ENCODE assay signal across 10 mouse cellular contexts in the genomic region with DNA sequence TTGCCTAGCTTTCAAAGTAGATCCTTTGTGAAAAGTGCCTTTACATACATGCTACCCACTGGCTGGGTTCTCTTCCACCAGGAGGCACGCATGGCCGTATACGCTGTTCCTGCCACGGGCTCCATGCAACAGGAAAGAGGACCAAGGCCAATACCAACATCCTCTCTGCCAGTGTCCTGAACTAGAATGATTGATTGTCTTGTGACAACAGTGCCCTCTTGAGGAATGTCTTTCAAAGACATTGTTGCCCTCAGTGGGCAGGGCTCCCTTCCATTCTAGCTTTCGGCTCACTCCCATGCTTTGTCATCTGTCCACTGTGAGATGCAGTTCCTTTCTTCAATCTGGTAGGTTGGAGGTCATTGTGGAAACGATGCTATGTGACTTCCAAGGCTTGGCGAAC. TPM values are rescaled to one million over a fixed set of nuclear protein-coding genes. Genes with fewer than 3 reads are reported as not detected.
DNase-seq lines count a peak whose midpoint lies in the region; ATAC-seq and TF ChIP-seq lines count a peak whose summit lies in the region.
"Had no signal": no experiment of that assay in that cellular context is flagged by ENCODE, and none has a peak within 500 bp of the region (broad histone marks: within the 10 kb centered on the region; RNA-seq: fewer than 3 reads in every experiment).

No protein-coding gene starts in this region.

- peak; percentile 38 for DNase-seq in CD4-positive, CD25-positive, alpha-beta regulatory T cell, adult 2 months (ENCODE audit: low read depth, low spot score)
- DNase-seq in hindbrain, postnatal 0 days (ENCODE audit: low spot score) = peak; percentile 64
- DNase-seq in hindbrain, embryonic 10.5 days (ENCODE audit: low spot score) = no peak
- peak; percentile 24 for DNase-seq in right cerebral cortex, adult 18-20 months
- DNase-seq in right cerebral cortex, adult 2 months (ENCODE audit: low spot score in 2 of 2) = no peak
- peak; percentile 59 for DNase-seq in retina, postnatal 1 day
- no peak for DNase-seq in urinary bladder, adult 2 months (ENCODE audit: low spot score)

- no peaks in the 10 kb centered on the region for H3K9me3 ChIP-seq in hindbrain, postnatal 0 days (ENCODE audit: low read length)
- H3K9me3 ChIP-seq in hindbrain, embryonic 10.5 days = no peaks in the 10 kb centered on the region
- H3K9me3 ChIP-seq: heart, embryonic 13.5 days; neural tube, embryonic 15.5 days had no signal

- H3K4me1 ChIP-seq in hindbrain, postnatal 0 days (ENCODE audit: insufficient read depth, low read length) = no peaks in the 10 kb centered on the region
- peaks cover 12% of the 10 kb centered on the region; the same call in 1 of the 2 replicates for H3K4me1 ChIP-seq in hindbrain, embryonic 10.5 days (replicated peaks)
- H3K4me1 ChIP-seq: neural tube, embryonic 15.5 days had no signal

- H3K36me3 ChIP-seq in hindbrain, postnatal 0 days (ENCODE audit: insufficient read depth, low read length) = no peaks in the 10 kb centered on the region
- H3K36me3 ChIP-seq in hindbrain, embryonic 10.5 days = no peaks in the 10 kb centered on the region
- H3K36me3 ChIP-seq: heart, embryonic 13.5 days; neural tube, embryonic 15.5 days had no signal

- H3K4me3 ChIP-seq in hindbrain, postnatal 0 days (ENCODE audit: low read length) = no peak overlapping the region
- H3K4me3 ChIP-seq in hindbrain, embryonic 10.5 days = no peak overlapping the region
- H3K4me3 ChIP-seq: heart, embryonic 13.5 days; neural tube, embryonic 15.5 days had no signal

- H3K4me2 ChIP-seq in hindbrain, postnatal 0 days (ENCODE audit: low read depth, low read length) = no peak overlapping the region
- H3K4me2 ChIP-seq: heart, embryonic 13.5 days; neural tube, embryonic 15.5 days had no signal

- H3K27ac ChIP-seq in hindbrain, postnatal 0 days = no peak overlapping the region
- H3K27ac ChIP-seq in hindbrain, embryonic 10.5 days = no peak overlapping the region
- H3K27ac ChIP-seq: heart, embryonic 13.5 days; neural tube, embryonic 15.5 days had no signal

- no peak overlapping the region for H3K9ac ChIP-seq in hindbrain, postnatal 0 days (replicated peaks; ENCODE audit: low read length)
- H3K9ac ChIP-seq: heart, embryonic 13.5 days; neural tube, embryonic 15.5 days had no signal

- WGBS in hindbrain, postnatal 0 days = 43% methylated on average over 7 of the region's 7 CpGs
- 54% methylated on average over 7 of the region's 7 CpGs for WGBS in hindbrain, embryonic 10.5 days

- peak; percentile 62 for TF ChIP-seq CTCF in hindbrain, postnatal 0 days (IDR thresholded peaks at IDR 0.05; ENCODE audit: low read depth)

- no peaks in the 10 kb centered on the region for H3K27me3 ChIP-seq in hindbrain, postnatal 0 days (ENCODE audit: insufficient read depth, low read length)
- H3K27me3 ChIP-seq in hindbrain, embryonic 10.5 days (ENCODE audit: insufficient read depth, poor library complexity, severe bottlenecking) = no peaks in the 10 kb centered on the region
- H3K27me3 ChIP-seq: heart, embryonic 13.5 days; neural tube, embryonic 15.5 days had no signal

- no peak for ATAC-seq in CD4-positive, CD25-positive, alpha-beta regulatory T cell, adult 4 months
- ATAC-seq in hindbrain, postnatal 0 days = no peak

RNA-seq across cellular contexts. Expression of gene Fam136a, which starts 16.2 kb away (rescaled TPM):
- polyA plus RNA-seq in CD4-positive, CD25-positive, alpha-beta regulatory T cell, adult 4 months (2017; shearing (Covaris generic)) = 10 to 100 TPM; 56.6 to 65.9 TPM
- 42.2 and 48.2 TPM in 2 replicates for total RNA-seq in hindbrain, postnatal 0 days (2014; rRNA removed)
- polyA plus RNA-seq in hindbrain, postnatal 0 days (2015; fragmentation: Nextera tagmentation; extraction: Ambion mirVana) = 63.7 and 64.6 TPM in 2 replicates
- 150 and 167 TPM in 2 replicates for polyA plus RNA-seq in hindbrain, embryonic 10.5 days (2016; fragmentation: Nextera tagmentation; extraction: Ambion mirVana)
- polyA plus RNA-seq in urinary bladder, adult 2 months (2012; rRNA removed) = 30.8 and 35.3 TPM in 2 replicates

RNA-seq across cellular contexts. Expression of gene Snrpg, which starts 21.8 kb away (rescaled TPM):
- 100 to 1,000 TPM; 319 to 477 TPM for polyA plus RNA-seq in CD4-positive, CD25-positive, alpha-beta regulatory T cell, adult 4 months (2017; shearing (Covaris generic))
- 45.1 and 48.1 TPM in 2 replicates for total RNA-seq in hindbrain, postnatal 0 days (2014; rRNA removed)
- polyA plus RNA-seq in hindbrain, postnatal 0 days (2015; fragmentation: Nextera tagmentation; extraction: Ambion mirVana) = 278 and 289 TPM in 2 replicates
- polyA plus RNA-seq in hindbrain, embryonic 10.5 days (2016; fragmentation: Nextera tagmentation; extraction: Ambion mirVana) = 782 and 875 TPM in 2 replicates
- 87.2 and 143 TPM in 2 replicates for polyA plus RNA-seq in urinary bladder, adult 2 months (2012; rRNA removed)

RNA-seq across cellular contexts. Expression of gene Pcyox1, which starts 47.7 kb away (rescaled TPM):
- 10 to 100 TPM in 1 of 2 experiments, 1 to 10 TPM in 1; 8.5 to 10.4 TPM for polyA plus RNA-seq in CD4-positive, CD25-positive, alpha-beta regulatory T cell, adult 4 months (2017; shearing (Covaris generic))
- 74.3 and 80.9 TPM in 2 replicates for total RNA-seq in hindbrain, postnatal 0 days (2014; rRNA removed)
- polyA plus RNA-seq in hindbrain, postnatal 0 days (2015; fragmentation: Nextera tagmentation; extraction: Ambion mirVana) = 102 and 104 TPM in 2 replicates
- 87.1 and 99.4 TPM in 2 replicates for polyA plus RNA-seq in hindbrain, embryonic 10.5 days (2016; fragmentation: Nextera tagmentation; extraction: Ambion mirVana)
- 91.2 and 102 TPM in 2 replicates for polyA plus RNA-seq in urinary bladder, adult 2 months (2012; rRNA removed)

RNA-seq across cellular contexts. Expression of gene Tia1, which starts 54.8 kb away (rescaled TPM):
- polyA plus RNA-seq in CD4-positive, CD25-positive, alpha-beta regulatory T cell, adult 4 months (2017; shearing (Covaris generic)) = 100 to 1,000 TPM; 117 to 139 TPM
- 138 and 148 TPM in 2 replicates for total RNA-seq in hindbrain, postnatal 0 days (2014; rRNA removed)
- polyA plus RNA-seq in hindbrain, postnatal 0 days (2015; fragmentation: Nextera tagmentation; extraction: Ambion mirVana) = 190 and 211 TPM in 2 replicates
- polyA plus RNA-seq in hindbrain, embryonic 10.5 days (2016; fragmentation: Nextera tagmentation; extraction: Ambion mirVana) = 209 and 212 TPM in 2 replicates
- polyA plus RNA-seq in urinary bladder, adult 2 months (2012; rRNA removed) = 55.8 and 74.2 TPM in 2 replicates

Comparison
In these comparisons a context has a peak if more than half of its experiments do, and no peak if none do; other contexts are left out.
1. DNase-seq: peak in CD4-positive, CD25-positive, alpha-beta regulatory T cell, adult 2 months (single experiment), hindbrain, postnatal 0 days (single experiment), right cerebral cortex, adult 18-20 months (single experiment) and retina, postnatal 1 day (single experiment); none in hindbrain, embryonic 10.5 days (single experiment), right cerebral cortex, adult 2 months (0 of 2) and urinary bladder, adult 2 months (single experiment).